Mouse (Mus musculus) brain, embryonic 14.5 days (tissue): ENCODE data around the gene Gak.

Experiments
- CTCF ChIP-seq: fragments of 200-500 bp; IDR thresholded peaks from 2 replicates; pipeline ENCODE4 v1.5.1; 2012; ENCODE audit warnings: inconsistent platforms, mild to moderate bottlenecking, moderate library complexity, borderline replicate concordance; ENCODE audit not compliant: insufficient read depth, insufficient read length; ENCODE audit errors: extremely low read depth
- POLR2A ChIP-seq: fragments of 200-500 bp; IDR thresholded peaks from 2 replicates; pipeline ENCODE4 v1.6.1; 2012; ENCODE audit warnings: mild to moderate bottlenecking, inconsistent platforms, borderline replicate concordance; ENCODE audit not compliant: poor library complexity, insufficient read depth, insufficient read length, severe bottlenecking; ENCODE audit errors: extremely low read depth

GRCm38 (mm10) chr5:108520153-108520552 lies 109.4 kb downstream of the Gak start:
- TF ChIP-seq CTCF, result no peak
- TF ChIP-seq POLR2A, result no peak
